Mouse (Mus musculus): ENCODE data around the gene 9330161L09Rik.

GRCm38 (mm10) chr12:103362336-103362735, 45.3 kb downstream of the 9330161L09Rik start:
- TF ChIP-seq CTCF (IDR thresholded peaks at IDR 0.05; ENCODE audit: insufficient read depth, low read depth, low read length) (no peak), POLR2A (IDR thresholded peaks at IDR 0.05; ENCODE audit: insufficient read depth, low read depth, low read length) (no peak)

Measured in olfactory bulb, adult 2 months (tissue).